Mouse (Mus musculus) embryo, embryonic 9.5 days (tissue): ENCODE measurements around the gene Fam185a.

Source experiments
- DNase-seq: peaks from one replicate; pipeline ENCODE4 v3.0.0-alpha.2; 2017; ENCODE audit errors: extremely low spot score

Gene Fam185a

DNA sequence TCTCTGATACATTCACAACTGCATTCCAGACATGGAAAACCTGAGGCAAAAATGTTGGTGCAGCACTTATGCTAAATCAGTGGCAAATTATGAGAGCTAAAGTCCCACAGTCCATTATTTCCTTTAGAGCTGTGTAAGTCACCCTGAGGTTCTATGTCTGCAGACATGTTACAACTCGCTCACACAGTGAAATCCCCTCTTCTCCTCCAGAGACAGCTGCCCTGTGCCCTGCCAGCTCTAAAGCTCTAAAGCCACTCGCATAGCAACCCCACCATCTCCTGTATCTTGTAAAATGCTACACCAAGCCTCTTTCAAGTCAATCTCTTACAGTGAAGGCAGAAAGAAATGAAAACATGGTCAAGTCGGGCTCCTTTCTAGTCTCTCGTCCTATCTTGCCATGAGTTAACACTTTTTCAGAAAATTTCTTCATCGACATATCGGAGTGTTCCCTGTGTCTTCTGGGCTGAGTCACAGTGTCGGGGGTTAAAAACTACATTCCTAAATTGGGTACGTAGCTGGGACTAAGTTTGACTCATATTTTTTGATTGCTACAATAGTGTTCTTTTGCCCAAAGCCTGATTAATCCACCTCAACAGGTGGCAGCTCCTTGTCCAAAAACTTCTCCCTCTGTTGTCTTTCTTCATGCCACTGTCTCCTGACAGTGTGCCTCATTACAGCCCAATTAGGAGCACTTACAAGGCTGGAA is 68.7 kb downstream of the Fam185a start:
- no peak for DNase-seq

DNA sequence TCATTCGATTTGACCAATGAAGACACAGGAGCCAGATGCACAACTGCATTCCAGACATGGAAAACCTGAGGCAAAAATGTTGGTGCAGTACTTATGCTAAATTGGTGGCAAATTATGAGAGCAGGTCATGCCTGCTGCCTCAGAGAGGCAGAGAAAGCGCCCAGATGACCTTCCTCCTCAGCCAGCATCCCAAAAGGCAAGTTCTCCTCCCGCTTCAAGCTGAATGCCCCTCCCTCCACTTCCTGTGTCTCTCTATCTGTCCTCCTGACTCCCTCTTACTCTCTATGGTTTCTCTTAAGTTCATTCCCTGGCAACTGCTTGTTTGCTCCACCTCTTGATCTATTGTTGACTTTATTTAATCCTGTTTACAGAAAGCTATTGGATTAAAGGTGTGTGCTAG is 70.0 kb downstream of the Fam185a start:
- DNase-seq: no peak

DNA sequence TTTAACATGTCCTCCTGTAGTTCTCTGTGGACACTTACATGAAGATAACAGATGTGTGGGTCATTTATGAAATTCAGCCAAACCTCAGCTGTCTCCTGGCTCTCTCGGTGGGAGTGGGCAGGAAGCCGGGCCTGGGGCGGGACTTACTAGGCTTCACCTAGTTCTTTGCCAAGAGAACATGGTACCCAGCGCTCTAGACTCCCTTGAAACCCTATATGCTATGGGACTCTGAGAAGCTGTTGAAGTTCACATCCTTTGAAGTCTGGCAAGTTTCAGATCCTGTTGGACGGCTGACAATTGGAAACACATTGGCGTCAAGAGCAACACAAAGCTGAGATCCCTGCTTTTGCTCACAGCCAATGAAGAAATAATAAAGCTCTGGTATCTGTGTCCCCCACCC is 71.6 kb downstream of the Fam185a start:
- DNase-seq: no peak

DNA sequence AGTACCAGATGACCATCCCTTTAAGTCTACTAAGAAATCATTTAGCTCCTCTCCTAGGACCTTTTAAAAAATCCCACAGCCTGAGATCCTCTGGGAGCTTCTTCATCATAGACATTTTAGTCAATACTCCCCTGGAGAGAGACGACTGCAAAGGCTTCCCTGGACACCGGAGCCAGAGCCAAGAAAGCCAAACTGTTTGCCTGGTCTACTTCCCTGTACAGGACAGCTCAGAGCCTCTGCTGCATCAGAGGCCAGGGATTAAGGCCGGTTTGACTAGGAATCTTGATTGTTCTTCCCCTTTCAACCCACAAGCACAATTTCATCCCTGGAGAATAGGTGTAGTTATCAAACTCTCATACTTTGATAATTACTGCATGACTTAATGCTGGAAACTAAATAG is 72.1 kb downstream of the Fam185a start:
- no peak for DNase-seq

DNA sequence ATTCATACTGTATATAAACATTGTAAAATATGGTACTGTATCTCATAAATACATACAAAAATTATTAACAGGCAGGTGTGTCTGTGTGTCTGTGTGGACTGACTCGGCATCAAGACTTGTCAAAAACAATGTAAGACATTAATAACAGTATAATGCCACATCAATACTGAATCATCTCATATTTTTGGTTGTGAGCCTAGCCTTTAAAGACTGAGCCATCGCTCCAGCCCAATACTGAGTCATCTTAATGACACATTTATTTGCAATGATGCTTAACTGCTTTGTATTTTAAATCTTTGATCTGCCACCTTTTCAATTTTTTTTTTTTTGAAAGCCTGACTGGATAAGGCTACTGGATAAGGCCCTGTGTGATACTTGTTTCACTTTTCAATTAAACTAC is 73.7 kb downstream of the Fam185a start:
- no peak for DNase-seq

DNA sequence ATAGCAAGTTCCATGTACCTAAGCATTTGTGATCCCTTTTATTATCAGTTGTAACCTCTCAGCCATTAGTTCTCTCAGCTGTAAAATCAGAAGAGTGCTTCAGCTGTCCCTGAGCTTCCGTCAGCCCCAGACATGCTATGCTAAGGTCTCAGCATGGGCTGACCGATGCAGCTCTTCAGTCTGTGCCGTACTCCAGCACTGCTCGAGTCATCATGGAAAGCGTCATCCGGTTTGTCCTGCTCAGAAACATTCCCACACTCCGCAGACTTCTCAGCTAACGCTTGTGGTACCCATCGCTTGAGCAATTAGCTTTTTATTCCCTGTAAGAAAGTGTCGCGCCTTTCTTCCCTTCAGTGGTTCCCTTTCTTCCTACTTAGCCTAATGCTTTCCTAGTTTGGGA is 74.2 kb downstream of the Fam185a start:
- no peak for DNase-seq

DNA sequence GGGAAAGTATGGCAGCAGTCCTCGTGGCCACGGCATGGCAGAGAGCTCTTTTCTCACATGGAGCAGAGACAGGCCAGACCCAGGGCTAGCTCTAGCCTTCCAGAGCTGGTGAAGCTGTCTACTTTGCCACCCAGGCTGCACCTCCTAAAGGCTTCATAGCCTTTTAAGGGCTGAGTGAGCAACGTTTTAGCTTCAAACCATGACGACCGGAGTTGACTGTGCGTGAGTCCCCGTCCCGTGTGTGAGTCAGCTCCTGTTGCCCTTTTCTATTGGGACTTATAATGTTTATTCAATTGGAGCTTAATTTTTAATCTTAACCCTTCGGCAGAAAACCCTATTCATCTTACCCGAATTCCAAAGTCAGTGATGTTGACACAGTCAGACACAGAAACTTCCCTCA is 75.4 kb downstream of the Fam185a start:
- no peak for DNase-seq

DNA sequence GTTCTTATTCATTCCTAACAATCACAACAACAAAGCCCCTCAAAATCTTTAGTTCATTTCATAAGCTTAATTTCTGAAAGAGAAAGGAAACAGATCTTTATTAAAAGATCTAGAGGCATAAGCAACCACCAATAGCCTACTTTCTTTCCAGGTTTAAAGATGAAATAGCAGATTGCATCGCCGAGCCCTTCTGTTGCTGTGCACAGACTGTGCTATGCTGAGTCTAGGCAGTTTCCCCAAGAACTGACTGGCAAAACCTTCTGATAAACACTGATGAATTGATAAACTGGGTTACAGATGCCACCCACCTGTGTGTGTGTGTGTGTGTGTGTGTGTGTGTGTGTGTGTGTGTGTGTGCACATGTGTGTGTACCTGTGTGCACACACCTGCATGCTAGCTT is 76.2 kb downstream of the Fam185a start:
- no peak for DNase-seq

DNA sequence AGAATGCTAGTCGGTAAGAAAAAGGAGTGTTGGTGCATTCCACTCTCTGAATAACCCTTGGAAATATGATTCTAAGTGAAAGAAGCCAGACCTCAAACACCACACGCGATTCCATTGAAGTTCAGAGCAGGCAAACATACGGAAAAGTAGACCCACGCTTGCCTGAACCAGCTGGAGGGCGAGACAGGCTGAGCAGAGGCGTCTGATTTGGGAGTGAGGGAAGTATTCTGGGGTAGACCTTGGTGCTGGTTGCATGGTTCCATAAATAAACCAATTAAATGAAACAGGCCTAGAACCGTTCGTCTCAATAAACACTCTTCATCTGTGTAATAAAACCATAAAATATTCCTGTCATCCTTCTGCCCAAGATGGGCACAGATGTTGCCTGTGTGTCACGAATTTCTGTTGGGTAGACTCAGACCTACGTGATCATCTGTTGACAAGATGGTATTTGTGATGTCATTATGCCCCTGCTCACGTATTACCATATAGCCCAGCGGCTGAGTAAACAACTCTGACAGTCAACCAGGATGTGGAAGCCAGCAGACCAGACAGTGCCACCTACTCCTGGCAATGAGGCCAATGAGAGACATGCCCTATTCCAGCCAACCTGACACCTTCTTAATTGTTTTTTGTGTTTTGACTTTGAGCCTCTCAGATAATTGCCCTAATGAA is 78.3 kb downstream of the Fam185a start:
- no peak for DNase-seq

DNA sequence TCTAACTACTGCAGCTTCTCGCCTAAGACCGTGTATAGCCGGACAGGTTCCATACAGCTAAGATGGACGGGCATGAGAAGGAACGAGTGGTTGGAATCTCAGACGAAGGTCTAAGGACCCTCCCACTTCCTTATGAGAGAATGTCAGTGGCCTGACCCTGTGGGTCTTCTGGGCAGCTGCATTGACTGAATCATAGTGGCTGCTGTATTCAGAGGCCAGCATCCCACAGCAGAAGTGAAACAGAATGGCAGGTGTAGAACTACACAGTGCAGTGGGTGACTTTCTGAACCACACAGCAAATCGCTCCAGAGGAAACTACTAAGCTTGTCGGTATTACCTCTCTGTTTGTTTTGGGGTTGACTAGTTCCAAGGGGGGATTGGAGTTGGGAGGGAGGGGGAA is 80.4 kb downstream of the Fam185a start:
- DNase-seq: no peak

DNA sequence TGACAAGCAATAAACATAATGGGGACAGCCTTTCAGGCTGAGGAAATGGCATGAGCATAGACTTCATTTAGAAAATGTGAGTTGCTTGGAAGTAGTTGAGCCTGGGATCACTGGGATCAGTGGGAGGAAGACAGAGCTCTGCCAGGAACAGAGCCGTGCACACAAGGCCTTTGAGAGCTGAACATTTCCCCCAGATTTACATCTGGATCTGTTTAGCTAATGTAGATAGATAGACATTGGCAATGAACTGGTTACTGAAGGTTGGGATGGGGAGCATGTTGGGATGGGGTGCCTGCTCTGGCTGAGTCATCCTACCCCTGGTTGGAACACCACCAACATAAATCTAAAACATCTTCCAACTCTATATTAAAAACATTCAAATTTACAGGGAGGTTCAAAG is 82.1 kb downstream of the Fam185a start:
- no peak for DNase-seq

DNA sequence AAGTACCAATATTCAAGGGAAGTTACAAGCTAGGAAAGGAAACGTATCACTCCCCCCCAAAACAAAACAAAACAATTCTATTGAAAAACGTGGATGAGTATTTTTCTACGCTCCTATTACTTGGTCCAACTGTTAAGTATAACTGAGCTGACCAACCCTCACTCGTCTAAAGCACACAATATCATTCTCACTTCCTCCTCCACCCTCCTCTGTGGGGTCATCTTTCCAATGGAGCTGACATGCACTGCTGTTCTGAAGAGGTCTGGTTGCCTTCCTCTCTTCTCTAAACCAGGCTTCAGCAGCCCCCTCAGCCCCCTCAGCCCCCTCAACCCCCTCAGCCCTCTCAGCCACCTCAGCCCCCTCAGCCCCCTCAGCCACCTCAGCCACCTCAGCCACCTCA is 85.0 kb downstream of the Fam185a start:
- DNase-seq: no peak

DNA sequence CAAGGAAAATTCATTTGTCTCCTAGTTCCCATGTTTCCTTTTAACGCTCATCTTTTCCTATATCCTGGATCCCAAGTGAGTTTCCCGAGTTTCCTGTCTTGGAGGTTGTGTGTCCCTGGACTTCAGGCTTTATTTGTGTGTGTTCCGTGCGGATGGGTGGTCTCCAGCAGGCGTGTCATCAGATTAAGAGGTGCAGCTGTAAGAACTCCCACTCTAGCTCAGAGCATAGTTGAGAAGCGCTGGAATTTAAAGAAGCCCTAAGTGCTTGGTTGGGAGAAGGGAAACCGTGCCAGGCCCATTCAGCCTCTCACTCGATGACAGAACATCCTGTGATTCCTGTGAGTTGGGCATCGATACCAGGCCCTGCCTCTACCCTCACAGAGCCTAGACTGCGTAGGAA is 88.6 kb downstream of the Fam185a start:
- no peak for DNase-seq

DNA sequence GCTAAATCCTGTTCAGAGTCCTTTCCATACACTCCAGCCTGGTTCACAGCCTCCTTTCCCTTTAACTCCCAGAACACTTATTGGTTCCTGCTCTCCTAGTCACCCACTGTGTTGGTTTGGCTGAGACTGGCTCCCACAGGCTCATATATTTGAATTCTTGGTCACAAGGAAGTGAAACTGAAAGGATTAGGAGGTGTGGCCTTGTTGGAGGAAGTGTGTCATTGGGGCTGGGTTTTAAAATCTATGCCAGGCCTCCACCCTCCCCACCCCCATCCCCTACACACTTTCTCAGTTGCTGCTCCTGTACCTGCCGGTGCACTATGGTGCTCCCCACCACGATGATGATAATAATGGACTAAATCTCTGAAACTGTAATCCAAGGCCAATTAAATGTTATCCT is 92.8 kb downstream of the Fam185a start:
- DNase-seq: no peak

DNA sequence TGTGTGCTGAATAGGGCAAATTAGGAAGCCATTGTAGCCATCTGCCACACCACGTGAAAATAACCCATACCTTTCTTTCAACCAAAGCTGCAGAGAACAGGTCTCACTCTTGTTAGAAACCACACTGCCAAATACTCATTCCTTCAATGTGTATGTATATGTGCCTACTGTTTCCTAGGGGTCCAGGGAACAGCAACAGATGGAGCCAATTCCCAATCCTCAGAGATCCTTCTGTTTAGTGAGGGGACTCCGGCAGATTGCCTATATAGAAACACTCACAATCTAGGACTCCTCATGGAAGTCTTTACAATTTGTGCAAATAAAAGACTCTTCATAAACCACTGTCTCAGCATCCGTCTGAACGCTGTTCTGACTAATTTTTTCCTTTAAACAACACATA is 93.4 kb downstream of the Fam185a start:
- no peak for DNase-seq

DNA sequence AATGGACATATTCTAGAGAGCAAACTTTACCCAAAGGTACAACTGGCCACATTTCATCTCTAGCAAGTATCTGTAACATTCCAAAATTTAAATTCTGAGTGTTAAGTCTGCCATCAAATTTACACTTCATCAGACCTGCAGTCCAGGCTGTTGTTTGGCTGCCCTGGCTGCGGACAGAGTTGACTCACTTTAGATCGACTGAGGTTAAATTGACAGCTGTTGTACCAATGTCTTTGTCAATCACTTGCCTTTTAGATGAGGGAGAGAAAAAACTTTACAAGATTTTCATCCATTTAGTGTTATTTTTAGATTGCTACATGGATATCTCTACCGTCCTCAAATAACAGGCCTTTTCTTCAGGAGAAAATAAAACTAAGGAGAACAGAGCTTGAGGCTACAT is 94.4 kb downstream of the Fam185a start:
- DNase-seq: no peak

DNA sequence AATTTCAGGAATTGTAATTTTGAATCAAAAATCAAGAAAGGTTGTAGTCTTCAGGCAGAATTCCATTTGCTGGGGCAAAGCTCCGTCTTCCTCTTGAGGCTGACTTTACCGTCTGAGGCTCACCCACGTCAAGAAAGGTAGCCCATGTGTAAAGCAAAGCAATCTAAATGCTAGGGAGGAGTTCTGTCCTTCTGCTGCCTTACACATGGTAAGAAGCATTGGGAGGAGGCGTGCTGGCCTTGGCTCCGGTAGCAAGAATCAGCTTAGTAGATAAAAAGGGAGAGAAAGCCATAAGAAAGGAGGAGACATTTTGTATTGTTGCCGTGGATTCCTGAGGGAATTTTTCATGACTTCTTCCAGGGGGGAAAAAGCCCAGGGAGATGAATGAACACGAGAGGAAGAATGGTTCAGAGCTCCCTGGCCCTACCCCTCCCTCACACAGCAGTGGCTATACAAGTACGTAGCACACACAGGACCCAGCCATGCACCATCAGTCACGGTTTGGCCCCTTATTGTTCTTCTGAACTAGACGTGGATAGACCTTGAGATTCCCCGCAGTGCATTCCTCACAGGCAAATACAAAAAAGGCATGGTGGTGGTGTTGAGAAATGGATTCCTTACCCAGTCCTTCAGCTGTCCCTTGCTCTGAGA is 102.2 kb downstream of the Fam185a start:
- peak; percentile 30 for DNase-seq

DNA sequence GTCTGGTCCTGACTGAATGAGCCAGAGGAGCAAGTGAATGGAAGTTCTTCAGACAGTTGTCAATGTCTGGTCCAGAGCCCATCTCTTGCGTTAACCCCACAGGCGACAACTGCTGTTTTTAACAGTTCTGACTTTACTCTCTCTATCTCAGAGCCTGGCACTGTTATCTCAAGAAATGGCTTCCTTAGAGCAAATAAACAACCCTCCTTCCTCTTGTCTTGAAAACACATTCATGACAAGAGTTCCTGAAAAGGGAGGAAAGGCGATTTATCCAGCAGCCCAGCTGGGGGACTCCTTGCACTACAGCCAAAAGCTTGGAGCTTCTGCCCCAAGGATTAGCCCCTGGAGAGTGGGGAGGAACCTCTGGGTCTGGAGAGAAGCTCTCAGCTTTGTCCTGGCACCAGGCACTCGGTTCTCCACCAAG is 102.7 kb downstream of the Fam185a start:
- DNase-seq: no peak

DNA sequence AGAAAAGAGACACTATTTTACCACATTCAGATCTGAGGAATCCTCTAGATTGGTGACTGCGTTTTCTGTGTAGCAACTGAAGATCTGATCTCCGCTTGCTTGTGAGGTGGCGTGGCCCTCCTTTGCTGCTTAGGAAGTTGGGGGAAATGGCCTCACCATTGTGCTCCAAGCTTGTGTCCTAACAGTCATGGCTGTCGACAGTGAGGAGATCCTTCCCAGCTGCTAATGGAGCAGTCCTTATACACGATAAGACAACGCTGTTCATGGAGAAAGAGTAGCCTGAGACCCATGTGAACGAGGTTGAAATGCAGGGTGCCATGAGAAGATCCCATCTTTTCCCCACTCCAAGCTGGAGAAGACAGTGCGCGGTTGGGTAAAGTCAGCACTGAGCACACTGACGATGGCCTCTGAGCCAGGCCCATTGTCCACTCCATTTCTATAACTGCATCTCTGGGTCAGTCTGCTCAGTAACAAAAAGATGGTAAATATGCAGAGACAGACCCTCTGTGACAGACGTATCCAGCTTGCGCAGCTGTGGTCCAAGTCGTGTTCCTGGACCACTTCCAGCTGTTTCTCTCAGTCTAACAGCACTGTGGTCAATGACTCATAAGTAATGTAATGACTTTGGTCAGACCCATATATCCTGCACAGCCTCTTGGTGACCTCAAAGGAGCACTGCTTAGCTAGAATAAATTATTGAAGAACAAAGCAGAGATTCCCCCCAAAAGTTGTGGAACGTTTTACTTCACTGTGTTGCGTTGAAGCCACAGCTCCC is 103.5 kb downstream of the Fam185a start:
- no peak for DNase-seq

DNA sequence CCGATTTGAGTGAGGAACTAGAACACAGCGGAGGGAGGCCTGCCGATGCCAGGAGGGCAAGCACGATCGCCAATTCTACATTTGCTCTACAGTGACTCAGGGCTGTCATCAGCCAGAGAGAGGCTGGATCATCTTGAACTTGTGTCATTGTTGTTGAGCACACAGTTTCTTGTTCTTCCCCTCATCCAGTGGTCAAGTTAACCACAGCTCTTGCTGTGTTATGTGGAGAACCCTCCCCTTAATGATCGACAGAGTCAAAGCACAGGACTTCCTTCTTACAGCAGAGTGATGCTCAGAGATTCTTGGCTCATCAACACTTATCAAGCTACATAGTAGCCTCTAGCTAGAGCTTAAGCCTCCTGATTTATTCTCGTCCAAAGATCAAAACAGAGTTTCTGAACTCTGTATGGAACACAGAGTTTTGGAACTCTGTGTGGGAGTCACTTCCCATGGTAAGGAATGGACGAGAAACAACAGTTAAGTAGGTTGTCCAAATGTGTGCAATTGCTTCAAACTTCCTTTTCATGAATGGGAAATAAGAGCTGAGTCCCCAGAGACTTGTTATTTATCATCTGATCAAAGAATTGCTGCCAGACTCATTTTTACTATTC is 104.5 kb downstream of the Fam185a start:
- DNase-seq: no peak
